Mouse (Mus musculus): ENCODE results near the gene Spag17. TPM values are rescaled to one million over a fixed set of nuclear protein-coding genes. Genes with fewer than 3 reads are reported as not detected.

Gene Spag17
- total RNA-seq, 2 experiments from 2014 or later = not detected

DNA sequence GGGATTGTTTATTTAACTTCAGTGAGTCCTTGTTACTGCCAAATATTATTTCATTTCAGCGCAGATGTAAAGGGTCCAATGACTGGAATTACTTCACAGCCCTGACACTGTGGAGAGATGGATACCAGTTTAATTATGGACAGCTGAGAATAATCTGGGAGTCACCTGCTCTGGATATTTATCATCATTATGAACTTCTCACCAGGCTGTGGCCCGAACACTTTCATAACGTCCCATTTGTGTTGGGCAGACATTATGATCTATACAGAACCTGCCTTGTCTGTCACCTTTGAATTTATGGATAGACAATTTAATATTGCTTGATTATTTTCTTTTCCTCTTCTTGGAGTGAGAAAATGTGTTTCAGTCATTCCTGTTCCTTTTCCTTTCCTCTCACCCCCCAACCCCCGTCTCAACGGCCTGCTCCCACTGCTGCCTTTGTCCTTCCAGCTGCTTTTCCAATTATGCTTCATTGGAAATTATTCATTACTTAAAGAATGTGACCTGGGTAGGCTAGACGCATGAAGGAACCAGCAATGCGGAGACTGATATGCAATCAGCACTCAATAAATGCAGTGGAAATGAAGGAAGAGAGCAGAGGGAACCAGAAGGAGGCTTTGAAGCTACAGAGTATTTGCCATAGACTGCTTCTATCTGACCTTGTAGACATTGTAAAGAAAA, 74.7 kb downstream of the Spag17 start:
- no peak for DNase-seq (ENCODE audit: low spot score)
- intact Hi-C loops (cut with DNase I) = no loop called here

DNA sequence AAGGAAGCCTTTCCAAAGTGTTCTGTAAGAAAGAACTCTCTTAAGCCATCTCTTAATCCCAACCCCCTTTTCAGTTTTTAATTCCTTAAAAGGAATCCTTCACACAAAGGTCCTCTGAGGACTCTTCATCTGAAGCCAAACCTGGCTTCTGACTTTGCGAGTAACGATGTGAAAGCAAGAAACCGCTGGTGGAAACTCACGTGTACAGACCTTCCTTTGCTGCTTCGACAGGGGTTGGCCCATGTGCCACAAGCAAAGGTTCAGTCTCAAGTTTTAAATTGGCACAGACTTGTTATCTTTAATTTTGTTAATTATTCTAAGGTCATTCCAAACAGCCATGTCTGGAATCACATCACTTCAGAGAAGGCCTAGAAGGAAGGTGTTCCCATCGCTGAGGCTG, 79.1 kb downstream of the Spag17 start:
- intact Hi-C loops (cut with DNase I) = no loop called here
- DNase-seq (ENCODE audit: low spot score) = no peak

DNA sequence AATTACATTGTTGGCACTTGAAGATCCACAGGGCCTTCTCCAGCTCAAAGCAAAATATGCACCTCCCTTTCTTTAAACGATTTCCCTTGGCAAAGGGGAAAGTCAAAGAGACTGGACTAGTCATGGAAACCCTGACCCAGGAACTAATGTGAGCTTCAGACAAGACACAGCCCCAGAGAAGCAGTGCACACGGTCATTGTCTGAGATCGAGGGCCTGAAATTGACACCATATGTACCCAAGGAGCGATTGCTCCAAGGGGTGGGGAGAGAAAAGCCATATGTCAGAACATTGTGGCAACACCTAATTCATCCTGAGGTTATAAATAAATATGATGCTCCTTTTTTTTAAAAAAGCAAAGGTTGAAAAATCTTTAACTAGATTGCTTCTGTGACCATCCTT, 80.7 kb downstream of the Spag17 start:
- intact Hi-C loops (cut with DNase I) = no loop called here
- DNase-seq (ENCODE audit: low spot score) = no peak

DNA sequence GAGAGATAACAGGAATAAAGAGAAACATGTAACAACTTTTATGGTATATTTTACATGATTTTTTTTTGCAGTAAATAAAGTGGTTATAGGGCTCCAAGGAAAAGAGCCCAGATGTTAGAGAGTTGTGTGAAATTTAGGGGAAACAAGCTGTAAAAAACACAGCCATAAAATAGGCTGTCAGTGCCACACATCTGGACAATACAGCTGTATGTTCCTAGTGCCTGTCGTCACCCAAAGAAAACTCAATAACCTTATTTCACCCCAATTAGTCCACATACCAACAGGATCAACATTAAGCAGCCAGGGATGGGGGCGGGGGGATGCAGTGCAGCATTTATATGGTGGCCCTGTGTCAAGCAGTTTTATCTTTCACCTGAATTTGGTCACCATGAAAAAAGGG, 81.1 kb downstream of the Spag17 start:
- intact Hi-C loops (cut with DNase I) = no loop called here
- DNase-seq (ENCODE audit: low spot score) = no peak

DNA sequence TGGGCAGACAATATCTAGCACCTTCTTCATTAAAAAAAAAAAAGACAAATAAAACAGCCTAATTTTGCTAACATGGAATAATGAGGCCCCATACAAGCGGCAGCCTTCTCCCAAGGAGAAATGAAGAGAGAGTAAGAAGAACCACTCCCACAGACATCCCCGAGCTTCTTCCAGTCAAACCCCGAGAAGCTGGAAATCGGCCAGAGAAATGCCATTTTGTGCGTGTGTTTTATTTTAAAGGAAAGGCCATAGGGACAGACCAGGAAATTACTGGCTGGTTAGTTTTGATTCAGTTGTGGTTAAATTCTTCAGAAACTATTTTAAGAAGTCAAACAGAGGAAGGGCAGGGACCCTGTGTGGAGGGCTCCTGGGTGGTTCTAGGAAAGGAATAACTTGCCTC, 85.6 kb downstream of the Spag17 start:
- DNase-seq (ENCODE audit: low spot score) = no peak
- intact Hi-C loops (cut with DNase I) = no loop called here

DNA sequence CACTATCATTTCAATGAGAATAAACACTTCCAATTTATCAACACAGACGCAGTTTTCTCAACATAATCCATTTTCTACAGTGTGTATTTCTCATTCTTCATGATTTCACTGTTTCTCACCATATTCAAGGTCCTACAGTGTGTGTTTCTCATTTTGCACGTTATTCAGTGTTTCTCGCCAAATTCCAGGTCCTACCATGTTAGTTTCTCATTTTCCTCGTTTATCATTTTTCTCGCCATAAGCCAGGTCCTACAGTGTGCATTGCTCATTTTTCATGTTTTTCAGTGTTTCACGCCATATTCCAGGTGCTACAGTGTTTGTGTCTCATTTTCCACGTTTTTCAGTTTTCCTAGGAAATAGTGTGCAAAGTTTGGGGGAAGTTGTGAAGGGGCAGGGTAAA, 95.8 kb downstream of the Spag17 start:
- no peak for DNase-seq (ENCODE audit: low spot score)
- intact Hi-C loops (cut with DNase I) = no loop called here

DNA sequence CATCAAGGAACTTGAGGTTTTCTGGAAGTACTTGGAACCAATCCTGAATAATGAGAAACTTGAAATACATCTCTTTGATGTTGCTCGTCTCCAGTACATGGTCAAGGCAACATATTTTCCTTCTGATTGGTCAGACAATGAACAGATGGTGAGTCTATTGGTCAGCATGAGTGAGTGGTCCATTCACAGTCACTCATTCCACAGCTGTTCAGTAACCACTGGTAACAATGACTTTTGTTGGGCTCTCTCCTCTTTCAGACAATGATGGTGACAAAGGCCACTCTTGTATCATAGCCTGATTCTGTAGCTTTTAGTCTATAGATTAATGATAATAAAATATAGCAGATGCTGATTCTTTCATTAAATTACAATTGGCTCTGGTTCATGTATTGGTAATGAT, 119.5 kb downstream of the Spag17 start:
- intact Hi-C loops (cut with DNase I) = no loop called here
- DNase-seq (ENCODE audit: low spot score) = no peak

DNA sequence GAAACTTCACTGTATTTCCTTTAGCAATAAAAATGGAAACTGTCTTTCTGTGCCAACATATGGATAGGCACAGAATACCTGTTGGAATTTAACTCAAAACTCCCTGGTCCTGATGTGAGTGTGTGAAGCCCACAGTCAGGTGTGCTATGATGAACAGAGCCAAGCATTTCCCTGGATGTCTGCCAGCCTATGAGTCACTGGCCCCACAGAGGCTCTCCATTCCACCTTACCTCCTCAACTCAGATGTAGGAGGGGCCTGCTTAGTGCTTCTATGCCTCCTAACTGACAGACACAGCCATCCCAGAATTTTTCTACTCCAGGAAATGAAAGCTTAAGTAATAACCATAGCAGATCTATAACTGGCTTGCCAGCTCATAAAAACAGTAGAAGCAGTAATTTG, 124.6 kb downstream of the Spag17 start:
- no peak for DNase-seq (ENCODE audit: low spot score)
- intact Hi-C loops (cut with DNase I) = no loop called here

DNA sequence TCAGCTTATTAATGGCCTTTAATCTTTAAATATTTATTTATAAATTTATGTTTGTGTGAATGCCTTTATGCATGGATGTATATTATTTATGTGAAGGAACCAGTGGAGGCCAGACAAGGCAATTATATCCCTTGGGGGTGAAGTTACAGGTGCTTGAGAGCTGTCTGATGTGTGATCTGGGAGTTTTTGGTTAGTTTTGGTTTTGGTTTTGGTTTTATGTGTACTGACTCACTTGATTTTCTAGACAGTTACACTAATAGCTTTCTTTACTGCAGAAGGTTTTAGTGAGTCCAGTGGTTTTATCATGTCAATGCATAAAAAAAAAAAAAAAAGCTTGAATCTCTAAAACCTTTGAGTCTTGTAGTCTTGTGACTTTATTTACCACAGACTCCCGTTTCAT, 128.9 kb downstream of the Spag17 start:
- DNase-seq (ENCODE audit: low spot score) = no peak
- intact Hi-C loops (cut with DNase I) = no loop called here

DNA sequence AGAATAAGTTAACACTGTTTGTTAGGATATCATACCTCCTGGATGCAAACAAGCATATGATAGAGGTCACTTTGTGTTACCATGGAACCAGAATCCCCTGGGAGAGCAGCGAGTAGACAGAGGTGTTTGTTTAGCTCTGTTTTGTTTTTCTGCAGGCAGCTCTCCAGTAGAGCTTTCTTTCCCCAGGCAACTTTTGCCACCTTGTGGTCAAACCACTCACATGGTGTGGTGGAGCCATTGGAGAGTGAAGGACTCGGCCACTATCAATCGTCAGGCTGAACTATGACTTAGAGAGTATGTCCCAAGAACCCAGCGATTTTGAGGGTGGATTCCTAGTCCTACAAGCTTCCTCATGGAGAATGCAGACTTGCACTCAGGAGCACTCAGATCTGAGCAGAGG, 146.1 kb downstream of the Spag17 start:
- intact Hi-C loops (cut with DNase I) = no loop called here
- DNase-seq (ENCODE audit: low spot score) = no peak

DNA sequence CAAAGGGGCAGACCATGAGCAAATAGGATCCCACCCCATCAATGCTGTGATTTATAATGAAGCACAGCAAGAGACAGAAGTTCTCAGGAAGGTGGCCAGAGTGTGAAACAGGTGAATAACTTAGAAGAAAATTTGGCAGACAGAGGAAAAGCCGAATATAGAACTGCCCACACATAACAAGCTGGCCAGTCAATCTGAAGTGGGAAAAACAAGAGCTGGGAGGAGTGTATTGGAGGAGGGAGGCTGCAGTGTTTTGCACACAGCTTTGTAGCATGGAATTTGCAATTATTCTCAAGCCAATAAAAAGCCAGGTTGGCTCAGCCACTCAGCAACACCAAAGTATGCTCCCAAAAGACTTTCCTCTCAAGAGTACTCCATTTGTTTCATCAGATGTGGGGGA, 147.8 kb downstream of the Spag17 start:
- DNase-seq (ENCODE audit: low spot score) = no peak
- intact Hi-C loops (cut with DNase I) = no loop called here

DNA sequence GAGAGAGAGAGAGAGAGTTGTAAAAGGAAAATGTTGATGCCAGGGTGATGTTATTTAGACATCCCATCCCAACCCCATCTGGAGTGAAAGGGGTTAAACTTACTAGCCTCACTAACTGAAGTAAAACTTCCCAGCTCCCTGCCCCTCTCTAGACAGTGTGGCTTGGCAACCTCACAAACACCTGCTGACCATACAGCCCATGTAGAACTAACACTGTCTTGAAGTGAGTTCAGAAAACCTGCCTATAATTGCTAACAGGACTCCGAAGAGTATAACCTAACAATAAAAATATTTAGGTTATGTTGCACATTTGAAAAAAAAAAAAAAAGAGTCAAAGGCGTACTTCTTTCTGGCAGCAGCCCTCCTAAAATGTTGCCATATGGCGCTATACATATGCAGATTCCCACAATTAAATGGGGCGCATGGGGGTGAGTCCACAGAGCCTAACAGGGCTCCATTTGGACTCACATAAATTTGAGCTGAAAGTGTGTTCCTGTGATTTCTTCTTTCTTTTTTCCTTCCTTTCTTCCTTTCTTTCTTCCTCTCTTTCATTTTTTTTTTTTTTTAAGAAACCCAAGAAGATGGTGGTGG, 149.3 kb downstream of the Spag17 start:
- intact Hi-C loops (cut with DNase I) = no loop called here
- no peak for DNase-seq (ENCODE audit: low spot score)

DNA sequence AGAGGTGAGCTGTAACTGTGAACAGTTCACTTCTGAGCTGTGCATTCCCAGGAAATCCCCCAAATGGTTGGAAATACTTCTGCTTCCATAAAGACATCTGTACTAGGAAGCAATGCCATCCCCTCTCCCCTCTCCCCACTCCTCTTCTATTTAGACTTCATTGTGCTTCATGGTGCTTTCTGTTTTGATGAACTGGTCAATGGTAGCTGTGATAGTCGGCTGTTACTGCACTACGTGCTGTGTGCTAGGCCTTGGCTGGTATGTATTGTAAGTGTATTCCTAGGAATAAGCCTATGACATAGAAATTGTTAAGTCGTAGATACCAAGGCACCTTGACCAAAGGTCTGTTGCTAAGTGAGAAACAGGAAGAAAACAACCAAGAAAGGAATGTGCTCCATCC, 149.9 kb downstream of the Spag17 start:
- DNase-seq (ENCODE audit: low spot score) = no peak
- intact Hi-C loops (cut with DNase I) = no loop called here

DNA sequence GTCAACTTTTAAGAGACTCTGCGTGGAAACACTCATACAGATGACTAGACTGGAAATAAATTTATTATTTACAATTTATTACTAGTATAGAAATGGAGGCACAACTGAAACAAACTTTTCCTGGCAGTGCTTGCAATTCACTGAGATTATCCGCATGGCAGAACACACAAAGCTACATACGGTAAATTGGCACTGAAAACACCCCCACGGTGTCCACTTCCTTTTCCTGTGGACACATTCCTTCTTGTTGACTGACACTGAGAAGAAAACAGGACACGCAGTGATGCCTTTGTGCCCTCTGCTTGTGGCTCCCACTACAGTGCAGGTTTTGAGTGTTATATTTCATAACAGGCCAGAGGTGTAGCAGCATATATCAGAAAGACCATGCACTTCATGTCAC, 151.6 kb downstream of the Spag17 start:
- intact Hi-C loops (cut with DNase I) = no loop called here
- DNase-seq (ENCODE audit: low spot score) = no peak

DNA sequence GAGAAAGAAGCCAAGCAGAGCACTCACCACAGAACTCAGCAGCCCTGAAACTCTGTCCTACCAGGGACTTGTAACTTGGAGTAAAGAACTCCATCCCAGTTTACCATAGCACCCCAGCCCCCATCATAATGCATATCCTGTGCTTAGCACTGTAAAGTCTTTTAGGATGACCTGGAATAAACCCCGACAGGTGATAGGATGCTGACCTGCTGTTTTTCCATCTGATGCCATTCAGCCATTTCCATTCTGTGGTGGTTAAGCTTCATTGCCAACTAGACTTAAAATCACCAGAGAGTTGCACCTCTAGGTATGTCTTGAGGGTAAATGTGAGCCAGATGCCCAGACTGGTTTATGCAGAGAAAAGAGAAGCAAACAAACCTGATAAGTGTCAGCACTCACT, 189.2 kb downstream of the Spag17 start:
- DNase-seq (ENCODE audit: low spot score) = no peak
- intact Hi-C loops (cut with DNase I) = no loop called here

DNA sequence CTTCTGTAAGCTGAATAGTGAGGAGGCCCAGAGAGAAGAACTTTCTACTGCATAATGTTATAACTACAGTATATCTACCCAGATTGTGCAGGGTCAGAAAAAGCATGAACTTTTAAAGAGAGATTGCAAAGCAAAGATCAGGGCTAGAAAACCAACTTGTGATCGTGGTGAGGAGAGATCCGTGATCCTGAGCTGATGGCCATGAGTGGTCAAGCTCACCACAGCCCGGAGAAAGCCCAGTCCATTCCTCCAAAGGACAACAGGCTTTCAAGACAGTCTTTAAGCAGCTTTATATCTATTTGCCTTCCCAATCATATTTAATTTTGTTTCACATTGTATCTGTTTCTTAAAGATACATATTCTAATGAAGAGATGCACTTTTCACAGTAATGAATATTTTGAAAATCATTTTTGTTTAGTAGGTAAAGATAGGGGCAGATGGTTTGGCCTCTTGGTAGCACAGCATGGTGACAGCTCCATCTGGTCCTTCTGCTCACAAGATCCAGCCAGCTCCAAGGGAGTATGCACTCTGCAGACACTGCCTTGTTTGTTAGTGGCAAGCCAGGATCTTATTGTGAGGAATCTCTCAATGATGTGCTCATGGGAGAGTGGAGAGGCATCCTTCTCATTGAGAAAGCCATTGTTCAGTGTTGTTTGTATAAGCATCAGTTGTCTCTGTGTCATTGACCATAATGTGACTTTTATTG, 217.3 kb downstream of the Spag17 start:
- no peak for DNase-seq (ENCODE audit: low spot score)
- intact Hi-C loops (cut with DNase I) = no loop called here

DNA sequence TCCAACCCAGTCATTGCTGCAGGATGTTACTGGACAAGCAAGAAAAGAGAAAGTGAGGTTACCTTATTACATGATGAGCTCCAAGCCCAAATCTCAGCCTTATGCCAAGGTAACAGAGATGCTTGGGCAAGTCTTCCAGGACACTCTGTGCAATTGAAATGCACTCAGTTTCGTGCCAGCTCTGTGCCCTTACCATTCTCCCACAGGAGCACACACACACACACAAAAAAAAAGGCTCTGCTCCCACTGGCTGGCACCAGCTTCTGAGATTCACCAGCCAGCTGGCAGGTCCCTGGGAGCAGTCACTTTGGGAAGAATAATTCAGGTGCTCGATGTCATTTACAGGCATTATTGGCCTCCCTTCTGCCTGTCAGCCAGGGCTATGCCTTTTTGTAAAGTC, 221.5 kb downstream of the Spag17 start:
- intact Hi-C loops (cut with DNase I) = no loop called here
- no peak for DNase-seq (ENCODE audit: low spot score)

DNA sequence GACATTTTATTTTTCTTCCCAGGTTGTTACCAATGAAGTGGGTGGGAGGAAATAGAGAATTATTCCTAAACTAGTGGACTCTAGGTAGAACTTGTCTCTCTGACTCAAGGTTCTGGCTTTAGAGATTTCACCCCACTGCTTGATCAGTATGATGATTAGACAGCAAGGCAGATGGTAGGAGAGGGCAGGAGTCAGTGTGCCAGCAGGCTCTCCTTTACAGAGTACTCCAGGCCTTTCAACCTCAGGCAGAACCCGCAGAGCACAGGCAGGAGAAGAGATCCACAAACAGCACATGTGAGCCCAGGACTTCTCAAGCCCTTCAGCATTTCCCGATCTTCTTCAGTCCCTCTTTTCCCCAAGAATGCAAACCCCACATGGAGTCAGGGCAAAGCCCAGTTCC, 233.5 kb downstream of the Spag17 start:
- DNase-seq (ENCODE audit: low spot score) = no peak
- intact Hi-C loops (cut with DNase I) = no loop called here

DNA sequence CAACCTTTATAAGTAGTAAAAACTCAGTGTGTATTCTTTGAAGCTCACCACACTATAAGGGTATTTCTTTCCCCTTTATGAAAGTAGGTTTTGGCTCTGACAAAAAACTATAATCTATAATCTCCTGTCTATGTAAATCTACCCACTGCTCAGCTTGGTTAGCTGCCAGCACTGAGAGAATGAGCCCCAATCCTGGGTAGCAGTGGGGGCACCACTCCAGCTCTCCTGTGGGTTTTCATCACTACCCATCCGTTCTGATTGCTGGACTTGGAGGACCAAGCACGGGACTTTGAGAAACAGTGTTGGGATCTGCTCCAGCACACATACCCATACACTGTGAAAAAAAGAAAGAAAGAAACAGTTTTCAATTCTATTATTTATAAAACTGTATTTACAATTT, 236.8 kb downstream of the Spag17 start:
- no peak for DNase-seq (ENCODE audit: low spot score)
- intact Hi-C loops (cut with DNase I) = no loop called here

DNA sequence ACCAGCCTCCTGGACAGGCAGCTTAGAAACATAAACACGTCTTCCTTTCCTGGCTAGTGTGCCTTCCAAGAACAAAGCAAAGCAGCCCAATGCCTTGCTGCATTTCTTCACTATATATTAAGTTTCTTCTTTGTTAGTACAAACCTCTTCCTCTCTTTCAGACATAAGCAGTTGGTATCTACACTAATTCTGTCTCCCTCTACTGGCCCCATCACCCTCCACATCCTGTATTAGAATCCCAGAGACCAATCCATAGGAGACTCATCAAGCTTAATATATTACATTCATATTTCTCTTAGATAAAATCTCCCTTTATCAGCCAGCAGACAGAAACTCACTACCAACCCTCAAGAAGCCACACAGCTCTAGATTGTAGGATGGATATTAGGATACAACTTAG, 237.2 kb downstream of the Spag17 start:
- intact Hi-C loops (cut with DNase I) = no loop called here
- no peak for DNase-seq (ENCODE audit: low spot score)

DNA sequence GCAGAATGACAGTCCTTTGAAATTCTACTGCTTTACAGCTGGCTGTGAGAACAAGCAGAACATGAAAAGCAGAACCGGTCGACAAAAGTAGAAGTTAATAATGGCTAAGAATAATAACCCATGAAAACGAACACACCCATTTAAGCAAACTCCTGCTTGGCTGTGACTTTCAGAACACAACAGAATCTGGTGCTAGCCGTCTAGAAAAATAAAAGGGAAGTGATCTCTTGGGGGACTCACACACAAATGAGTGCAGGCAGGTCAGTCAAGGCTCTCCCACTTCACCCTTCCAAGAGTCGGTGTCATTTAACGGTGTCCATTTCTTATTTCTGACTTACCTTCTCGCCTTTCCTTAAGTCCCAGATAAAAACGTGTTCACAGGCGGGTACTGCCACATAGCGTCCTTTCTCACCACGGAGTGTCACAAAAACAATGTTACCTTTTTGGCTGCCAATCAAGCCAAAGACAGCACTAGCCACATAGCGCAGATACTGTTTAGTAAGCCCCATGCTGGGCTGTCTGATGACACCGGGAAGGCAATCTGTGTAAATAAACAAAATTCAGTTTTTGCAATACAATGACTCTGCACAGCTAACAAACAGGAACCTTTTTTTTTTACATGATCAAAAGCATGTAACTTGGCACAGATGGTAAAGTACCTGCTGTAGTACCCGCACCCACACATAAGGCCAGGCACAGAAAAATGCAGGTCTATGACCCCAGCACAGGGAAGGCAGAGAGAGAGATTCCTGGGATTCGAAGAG, 275.7 kb downstream of the Spag17 start:
- no peak for DNase-seq (ENCODE audit: low spot score)
- intact Hi-C loops (cut with DNase I) = no loop called here
